Mouse (Mus musculus) layer of hippocampus, adult 9-11 months (tissue): ENCODE results near the gene Fnbp1l.

Experiments used
- DNase-seq: peaks from one replicate; pipeline ENCODE4 v3.0.0; 2022

The Fnbp1l gene

GRCm38 (mm10) chr3:122520365-122520764 is 99.2 kb downstream of the Fnbp1l start:
- no peak for DNase-seq

DNA sequence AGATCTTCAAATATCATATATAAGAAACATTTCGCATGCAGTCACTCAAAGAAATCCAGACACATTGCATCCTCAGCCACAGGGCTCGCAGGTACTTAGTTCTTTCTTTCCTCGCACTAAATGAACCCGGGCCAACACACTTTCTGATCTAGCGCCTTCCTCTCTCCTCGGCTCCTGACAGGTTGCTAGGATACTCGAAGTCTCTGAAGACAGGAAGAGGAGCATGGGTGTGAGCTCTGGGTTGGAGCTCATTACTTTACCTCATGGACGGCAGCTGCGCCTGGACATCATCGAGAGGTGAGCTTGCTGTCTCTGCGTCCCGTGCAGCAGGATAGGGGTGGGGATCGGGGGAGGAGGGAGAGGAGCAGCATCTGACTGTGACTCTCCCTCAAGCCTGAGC is 100.4 kb downstream of the Fnbp1l start:
- DNase-seq = no peak

- DNase-seq = no peak
Measured at GRCm38 (mm10) chr3:122518231-122518736, 101.2 kb downstream of the Fnbp1l start.

- no peak for DNase-seq
Measured at GRCm38 (mm10) chr3:122517726-122518125, 101.8 kb downstream of the Fnbp1l start.

- no peak for DNase-seq
Measured at GRCm38 (mm10) chr3:122516327-122516695, 103.2 kb downstream of the Fnbp1l start.

- DNase-seq = no peak
Measured at GRCm38 (mm10) chr3:122515568-122516326, 103.8 kb downstream of the Fnbp1l start.

- no peak for DNase-seq
Measured at GRCm38 (mm10) chr3:122512725-122513375, 106.7 kb downstream of the Fnbp1l start.

- DNase-seq = no peak
Measured at GRCm38 (mm10) chr3:122511721-122512619, 107.5 kb downstream of the Fnbp1l start.

DNA sequence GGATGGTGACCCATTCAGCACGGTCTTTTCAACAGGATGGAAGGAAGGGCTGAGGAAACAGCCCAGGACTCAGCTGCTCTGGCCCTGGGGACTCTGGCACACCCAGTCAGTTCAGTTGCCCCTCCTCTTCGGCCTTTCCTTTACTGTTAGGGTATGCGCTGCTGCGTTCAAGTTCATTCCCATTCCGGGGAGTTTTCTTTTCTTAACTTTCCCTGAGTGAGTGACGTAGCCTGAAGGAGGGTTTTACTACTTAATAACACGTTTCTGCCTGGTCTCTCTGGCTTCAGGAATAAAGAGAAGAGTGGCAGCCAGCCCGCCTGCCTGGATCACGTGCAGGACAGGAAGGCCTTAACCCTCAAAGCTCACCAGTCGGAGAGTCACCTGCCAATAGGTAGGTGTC is 108.6 kb downstream of the Fnbp1l start:
- no peak for DNase-seq

DNA sequence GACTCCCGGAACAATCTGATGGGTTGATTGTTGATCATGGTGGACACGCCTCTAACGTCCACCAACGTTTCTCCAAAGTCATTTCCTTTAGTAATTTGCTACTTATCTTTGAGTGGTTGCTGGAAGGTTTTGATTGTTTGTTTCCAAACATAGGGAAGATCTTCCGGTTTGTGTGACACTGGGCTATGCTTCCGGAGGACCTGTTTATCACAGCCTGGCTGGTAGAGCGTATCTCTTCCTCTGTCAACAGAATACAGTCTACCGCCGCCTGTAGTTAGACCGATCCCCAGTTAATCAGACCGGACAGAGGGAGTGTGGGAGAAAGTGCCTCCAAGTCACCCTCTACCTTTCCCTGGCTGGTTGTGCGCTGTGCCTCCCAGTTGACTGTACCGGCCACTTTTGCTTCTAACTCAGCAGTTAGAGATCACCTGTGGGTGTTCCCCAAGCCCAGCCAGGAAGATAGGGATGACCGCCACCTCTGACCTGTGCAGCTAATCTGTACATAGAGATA is 109.2 kb downstream of the Fnbp1l start:
- no peak for DNase-seq

DNA sequence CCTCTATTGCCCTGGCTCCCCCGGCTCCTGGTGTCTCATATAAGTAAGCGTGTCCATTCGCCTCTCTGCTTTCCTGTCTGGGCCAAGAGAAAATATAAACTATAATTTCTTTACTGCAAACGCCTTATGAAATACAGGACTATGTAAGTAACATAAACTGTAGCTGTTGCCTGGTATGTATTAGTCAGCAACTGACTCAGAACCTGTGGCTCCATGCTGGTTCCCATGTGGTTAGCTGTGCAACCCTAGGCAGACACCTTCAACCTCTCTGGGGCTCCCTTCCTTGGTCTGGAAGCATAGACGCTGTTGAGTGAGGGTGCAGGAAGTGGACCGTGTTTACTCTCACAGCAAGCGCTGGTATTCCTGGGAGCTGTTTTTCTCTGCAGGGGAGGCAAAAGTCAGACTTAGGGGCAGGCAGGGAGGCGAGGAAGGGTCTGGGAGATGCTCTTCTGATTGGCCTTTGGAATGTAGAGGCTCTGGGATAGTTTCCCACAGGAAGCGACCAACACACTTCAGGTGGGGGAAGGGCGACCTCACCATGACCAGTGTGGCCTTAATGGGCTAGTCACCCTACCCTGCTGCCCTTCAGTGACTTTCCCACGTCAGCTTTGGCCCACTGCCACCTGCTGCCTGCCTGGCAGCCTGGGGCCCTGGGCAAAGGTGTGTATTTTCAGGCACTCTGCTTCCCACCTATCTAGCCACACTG is 109.8 kb downstream of the Fnbp1l start:
- DNase-seq = no peak

DNA sequence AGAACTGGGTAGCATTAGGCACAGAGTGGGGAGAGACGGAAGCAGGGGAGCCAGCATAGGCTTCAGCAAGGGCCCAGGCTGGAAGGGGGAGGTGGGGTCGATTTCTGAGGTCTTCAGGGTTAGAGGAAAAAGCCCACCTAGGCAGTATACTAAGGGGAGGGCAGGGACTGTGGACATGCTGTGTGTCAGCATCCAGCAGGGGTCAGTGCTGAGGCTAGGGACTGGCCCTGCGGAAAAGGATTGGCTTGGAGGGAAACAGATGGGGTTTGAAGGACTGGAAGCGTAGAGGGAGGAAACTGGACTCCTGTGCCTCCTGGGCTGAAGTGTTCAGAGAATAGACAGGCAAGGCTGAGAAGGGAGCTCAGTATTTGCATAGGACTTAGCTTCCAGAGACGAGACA is 110.4 kb downstream of the Fnbp1l start:
- DNase-seq = no peak

- DNase-seq = no peak
Measured at GRCm38 (mm10) chr3:122507826-122508225, 111.7 kb downstream of the Fnbp1l start.

DNA sequence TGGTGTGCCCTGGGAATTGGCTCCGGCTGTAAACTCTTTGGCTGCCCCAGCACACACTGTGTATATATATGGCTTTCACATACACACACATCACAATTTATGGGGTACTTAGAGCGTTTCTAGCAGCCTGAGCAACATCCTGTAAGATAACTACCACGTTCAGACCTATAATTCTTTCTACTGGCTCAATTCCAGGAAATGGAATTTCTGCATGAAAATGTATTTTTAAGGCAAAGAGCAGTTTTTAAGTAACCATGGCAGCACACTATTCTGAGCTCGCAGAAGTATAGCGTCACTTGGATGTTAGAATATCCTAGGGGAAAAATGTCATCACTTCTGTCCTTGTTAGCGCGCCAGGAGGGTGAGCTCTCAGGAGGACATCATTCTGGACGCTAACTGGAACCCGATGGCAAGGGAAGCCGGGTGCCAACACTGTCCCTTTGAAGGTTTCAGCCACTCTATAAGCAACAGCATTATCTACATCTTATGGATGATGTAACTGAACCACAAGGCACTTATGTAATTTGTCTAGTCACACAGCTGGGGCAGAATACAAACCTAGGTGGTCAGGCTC is 113.1 kb downstream of the Fnbp1l start:
- DNase-seq = no peak

- no peak for DNase-seq
Measured at GRCm38 (mm10) chr3:122500929-122501328, 118.6 kb downstream of the Fnbp1l start.

DNA sequence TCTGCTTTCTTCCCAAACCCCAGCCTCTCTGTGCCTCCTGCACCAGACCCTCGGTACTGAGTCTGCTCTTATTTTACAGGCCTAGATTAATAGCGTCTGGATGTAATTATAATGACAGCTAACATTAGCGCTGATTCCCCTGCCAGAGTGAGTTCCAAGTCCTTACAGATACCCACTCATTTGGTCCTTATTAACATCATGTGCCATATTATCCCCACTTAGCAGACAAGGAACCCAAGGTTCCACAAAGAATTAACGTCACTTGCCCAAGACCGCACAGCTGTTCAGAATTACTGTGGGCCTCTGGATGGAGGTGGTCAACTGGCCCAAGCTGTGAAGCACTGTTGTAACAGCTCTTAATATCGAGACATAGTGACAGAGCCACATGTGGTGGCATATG is 119.9 kb downstream of the Fnbp1l start:
- DNase-seq = no peak

DNA sequence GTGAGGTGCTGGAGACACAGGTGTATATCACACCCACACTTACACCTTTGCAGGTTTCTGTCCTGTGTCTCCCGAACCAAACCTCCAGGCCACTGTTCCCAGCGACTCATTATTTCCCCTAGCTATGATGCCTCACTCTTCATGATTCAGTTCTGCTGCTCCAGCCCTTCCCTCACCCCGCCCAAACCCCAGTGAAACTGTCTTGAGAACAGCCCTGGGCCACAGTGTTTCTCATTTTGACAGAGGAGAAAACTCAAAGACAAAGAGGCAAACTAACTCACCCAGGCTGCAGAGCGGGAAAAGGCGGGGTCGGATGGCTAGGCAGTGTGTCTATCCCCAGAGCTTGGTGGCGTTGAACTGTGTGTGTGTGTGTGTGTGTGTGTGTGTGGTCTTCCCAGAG is 121.0 kb downstream of the Fnbp1l start:
- DNase-seq = no peak

GRCm38 (mm10) chr3:122497871-122498270 is 121.6 kb downstream of the Fnbp1l start:
- no peak for DNase-seq

DNA sequence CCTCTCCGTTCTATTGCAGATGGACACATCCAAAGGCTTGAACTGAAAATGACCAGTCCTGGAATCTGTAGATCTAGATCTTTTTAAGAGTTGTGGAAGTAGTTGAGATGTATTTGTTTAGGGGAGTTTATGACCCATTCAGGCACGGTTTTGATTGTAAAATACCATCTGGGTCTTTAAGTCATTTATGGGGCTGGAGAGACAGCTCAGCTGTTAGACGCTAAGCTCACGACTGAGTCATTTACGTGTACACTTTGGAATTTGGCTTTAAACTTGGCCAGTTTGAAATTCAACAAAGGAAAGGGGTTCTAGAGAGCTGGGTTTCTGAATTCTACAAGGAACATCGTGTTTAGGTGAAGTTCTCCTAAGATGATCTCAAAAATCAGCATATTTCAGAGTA is 124.8 kb downstream of the Fnbp1l start:
- no peak for DNase-seq

DNA sequence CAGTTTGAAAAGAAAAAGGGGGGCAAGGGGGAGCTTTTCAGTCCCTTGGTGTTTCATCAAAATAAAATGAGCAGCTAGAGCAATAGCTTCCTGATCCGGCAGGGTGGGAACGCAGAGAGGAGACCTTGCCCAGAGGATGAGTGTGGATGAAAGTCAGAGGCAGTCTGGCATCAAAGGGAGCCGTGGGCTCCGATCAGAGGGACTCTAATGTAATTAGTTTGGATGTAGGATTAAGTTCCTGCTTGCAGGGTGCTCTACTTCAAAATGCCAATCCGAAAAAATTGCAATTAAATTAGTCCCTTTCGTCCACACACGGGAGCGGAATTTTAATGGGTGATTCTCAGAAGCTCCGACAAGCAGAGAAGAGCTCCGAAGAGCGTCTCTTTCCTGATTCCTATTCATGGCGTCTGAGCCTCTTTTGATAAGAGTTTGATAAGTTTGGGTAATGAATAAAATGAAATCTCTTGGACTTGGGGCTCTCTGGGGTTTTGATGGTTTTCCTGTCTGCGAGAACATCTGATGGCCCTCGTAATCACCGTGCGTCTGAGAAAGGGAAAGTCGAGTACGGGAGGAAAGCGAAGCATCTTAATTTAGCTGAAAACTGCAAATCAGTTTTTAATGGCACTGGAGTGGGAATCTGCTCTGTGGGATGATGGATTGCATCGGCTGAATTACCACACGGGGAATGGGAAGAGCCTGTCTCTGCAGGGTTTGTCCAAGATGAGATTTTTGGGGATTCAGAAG is 126.5 kb downstream of the Fnbp1l start:
- DNase-seq = no peak

DNA sequence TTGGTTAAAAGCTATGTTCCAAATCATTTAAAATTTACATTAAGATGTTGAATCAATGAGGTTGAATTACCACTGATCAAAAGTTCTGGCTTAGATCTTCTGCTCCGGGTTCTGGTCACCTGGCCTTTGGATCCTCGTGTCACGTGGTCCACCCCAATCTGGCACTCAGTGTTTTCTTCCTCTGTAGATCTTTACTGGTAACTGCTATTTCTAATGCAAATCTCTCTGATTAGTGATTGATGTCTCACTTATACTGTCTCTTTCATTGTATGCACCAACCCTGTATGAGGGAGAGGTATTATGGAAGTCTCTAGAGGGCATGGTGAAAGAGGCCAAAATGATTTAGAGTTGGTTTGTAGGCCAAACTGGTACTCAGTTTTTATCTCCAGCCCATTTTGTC is 127.5 kb downstream of the Fnbp1l start:
- DNase-seq = no peak
